Mouse (Mus musculus): Measurements from ENCODE around the gene Ift57.

DNA sequence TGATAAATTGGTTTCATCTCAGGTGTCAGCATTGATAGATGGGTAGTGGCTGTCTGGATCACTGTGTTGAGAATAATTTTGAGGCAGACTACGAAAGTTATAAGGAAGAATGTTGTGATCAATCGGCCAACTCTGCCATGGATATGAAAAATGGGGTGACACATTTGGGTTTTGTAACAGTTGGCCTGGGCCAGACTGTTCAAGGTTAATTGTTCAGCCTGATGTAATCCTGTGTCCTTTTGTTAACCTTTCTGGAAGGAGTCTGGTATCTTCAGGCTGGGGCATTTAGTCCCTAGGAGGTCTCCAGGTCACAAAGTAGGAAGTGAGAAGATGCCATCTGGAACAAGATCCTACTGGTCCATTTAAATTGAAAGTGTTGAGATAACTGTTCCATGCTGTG lies 97.2 kb downstream of the Ift57 start:
- TF ChIP-seq CTCF (IDR thresholded peaks at IDR 0.05; ENCODE audit: low read depth, low read length) (no peak), GATA1 (IDR thresholded peaks at IDR 0.05; ENCODE audit: borderline replicate concordance, low read length) (no peak), TAL1 (conservative IDR thresholded peaks at IDR 0.05; ENCODE audit: low read depth, low read length) (no peak), GATA2 (IDR thresholded peaks at IDR 0.05; ENCODE audit: borderline replicate concordance, low read depth, low read length) (no peak), POLR2AphosphoS5 (IDR thresholded peaks at IDR 0.05; ENCODE audit: insufficient replicate concordance, low read depth, low read length) (no peak)
